Mouse (Mus musculus) embryo, embryonic 9.5 days (tissue): ENCODE measurements around the gene Gstp3.

Experiments used
- DNase-seq: peaks from one replicate; pipeline ENCODE4 v3.0.0-alpha.2; 2017; ENCODE audit errors: extremely low spot score

Gstp3 gene

GRCm38 (mm10) chr19:4059069-4059740 is at the start of gene Gstp3:
Gene Gstp3 (minus strand): TSS chr19:4059569.
- no peak for DNase-seq

GRCm38 (mm10) chr19:4108535-4108934 is 49.2 kb upstream of the Gstp3 start:
- DNase-seq: no peak

- DNase-seq: no peak
Observed at GRCm38 (mm10) chr19:4106654-4107053, 47.3 kb upstream of the Gstp3 start.

GRCm38 (mm10) chr19:4104675-4105194 is 45.4 kb upstream of the Gstp3 start:
- DNase-seq: no peak

GRCm38 (mm10) chr19:4103792-4104191 is 44.4 kb upstream of the Gstp3 start:
- DNase-seq: no peak

GRCm38 (mm10) chr19:4103294-4103693 is 43.9 kb upstream of the Gstp3 start:
- no peak for DNase-seq

- DNase-seq: no peak
Observed at GRCm38 (mm10) chr19:4102626-4103025, 43.3 kb upstream of the Gstp3 start.

GRCm38 (mm10) chr19:4102049-4102448 is 42.7 kb upstream of the Gstp3 start:
- DNase-seq: no peak

GRCm38 (mm10) chr19:4101466-4101865 is 42.1 kb upstream of the Gstp3 start:
- no peak for DNase-seq

- no peak for DNase-seq
Observed at GRCm38 (mm10) chr19:4100718-4101261, 41.4 kb upstream of the Gstp3 start.

GRCm38 (mm10) chr19:4099837-4100717 is 40.7 kb upstream of the Gstp3 start, which contains the start of gene Pitpnm1:
Gene Pitpnm1 (plus strand): TSS chr19:4099998.
- DNase-seq: peak; percentile 63

GRCm38 (mm10) chr19:4099056-4099455 is 39.7 kb upstream of the Gstp3 start:
- peak; percentile 84 for DNase-seq

- DNase-seq: no peak
Observed at GRCm38 (mm10) chr19:4098426-4098825, 39.1 kb upstream of the Gstp3 start.

GRCm38 (mm10) chr19:4097441-4097825 is 38.1 kb upstream of the Gstp3 start:
- DNase-seq: no peak

- DNase-seq: peak; percentile 100
Observed at GRCm38 (mm10) chr19:4096642-4097440, 37.5 kb upstream of the Gstp3 start, which contains the start of gene Cdk2ap2. Gene Cdk2ap2 (plus strand): TSS chr19:4097182.

GRCm38 (mm10) chr19:4095802-4096201 is 36.4 kb upstream of the Gstp3 start:
- no peak for DNase-seq

GRCm38 (mm10) chr19:4094774-4095303 is 35.5 kb upstream of the Gstp3 start:
- no peak for DNase-seq

- DNase-seq: no peak
Observed at GRCm38 (mm10) chr19:4094348-4094747, 35.0 kb upstream of the Gstp3 start.

GRCm38 (mm10) chr19:4093772-4094171 is 34.4 kb upstream of the Gstp3 start:
- DNase-seq: no peak

GRCm38 (mm10) chr19:4092750-4093149 is 33.4 kb upstream of the Gstp3 start:
- no peak for DNase-seq

GRCm38 (mm10) chr19:4091383-4091782 is 32.0 kb upstream of the Gstp3 start:
- no peak for DNase-seq
